In the genomic region with DNA sequence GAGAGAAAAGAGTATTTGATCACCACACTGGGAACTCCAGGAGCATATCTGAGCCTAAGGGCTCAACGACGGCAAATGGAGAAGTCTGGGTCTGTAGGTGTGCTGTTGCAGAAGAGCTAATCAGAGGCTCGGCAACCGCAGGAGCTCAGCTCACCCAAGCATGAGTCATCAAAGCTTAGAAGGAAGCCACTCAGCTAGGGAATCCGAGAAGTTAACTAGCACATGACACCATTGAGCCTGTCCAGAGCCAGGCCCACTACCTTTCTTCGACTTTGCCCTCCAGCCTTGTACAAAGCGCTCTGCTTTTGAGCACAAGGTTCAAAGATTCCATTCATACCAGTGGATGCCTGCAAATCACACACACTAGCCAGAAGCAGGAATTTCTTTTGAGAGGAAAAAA, we compare ENCODE assay signal across 8 mouse cellular contexts. TPM values are rescaled to one million over a fixed set of nuclear protein-coding genes. Genes with fewer than 3 reads are reported as not detected.
DNase-seq lines count a peak whose midpoint lies in the region; ATAC-seq and TF ChIP-seq lines count a peak whose summit lies in the region.

No protein-coding gene starts in this region.

- H3K4me1 ChIP-seq in lung, embryonic 15.5 days, result 0 out of 2 replicates have a peak, but pooled peaks cover 7% of the 10 kb centered on the region
- peaks cover 0 to 24% of the 10 kb centered on the region in 2 experiments; a peak in 2 of 4 replicates for H3K4me1 ChIP-seq in liver, embryonic 14.5 days (replicated peaks; ENCODE audit: control insufficient read depth in 2 of 2, insufficient read depth in 2 of 2, low read length in 1 of 2)
- peaks cover 3% of the 10 kb centered on the region; the same call in 1 of the 2 replicates for H3K4me1 ChIP-seq in stomach, embryonic 15.5 days

- no peak for TF ChIP-seq CTCF in brain, embryonic 14.5 days (IDR thresholded peaks at IDR 0.05; ENCODE audit: borderline replicate concordance, extremely low read depth, insufficient read depth, insufficient read length)
- TF ChIP-seq CTCF in liver, embryonic 14.5 days (IDR thresholded peaks at IDR 0.05; ENCODE audit: low read depth), result no peak

- H3K9me3 ChIP-seq in lung, embryonic 15.5 days, result no peaks in the 10 kb centered on the region
- no peaks in the 10 kb centered on the region for H3K9me3 ChIP-seq in liver, embryonic 14.5 days (ENCODE audit: control insufficient read depth, low read length)
- no peaks in the 10 kb centered on the region for H3K9me3 ChIP-seq in stomach, embryonic 15.5 days

- ATAC-seq in lung, embryonic 15.5 days (ENCODE audit: borderline replicate concordance, extremely low read depth, low FRiP score, low TSS enrichment), result peak; percentile 75
- peak; percentile 96 for ATAC-seq in inflammation-experienced regulatory T-cells, adult 6 months
- peak; percentile 74 for ATAC-seq in liver, embryonic 14.5 days (ENCODE audit: insufficient read depth)
- ATAC-seq in stomach, embryonic 15.5 days (ENCODE audit: insufficient read depth, low FRiP score, low read depth), result peak; percentile 91

- intact Hi-C loops in gastrocnemius, postnatal 36 days (cut with DNase I), result no loop called here

- DNase-seq in lung, postnatal 14 days, result no peak
- DNase-seq in brain, embryonic 14.5 days (ENCODE audit: low read depth), result peak; percentile 63
- DNase-seq in liver, embryonic 14.5 days (ENCODE audit: low read depth in 3 of 3, low spot score in 3 of 3), result peak; percentile 7 to 37 (median 18)
- no peak for DNase-seq in gastrocnemius, postnatal 36 days
- DNase-seq in layer of hippocampus, adult 18-20 months (ENCODE audit: low spot score in 2 of 2), result no peak

- no peak overlapping the region for H3K4me3 ChIP-seq in lung, embryonic 15.5 days
- no peak overlapping the region for H3K4me3 ChIP-seq in liver, embryonic 14.5 days (ENCODE audit: insufficient read depth in 1 of 2, low read depth in 2 of 2, low read length in 2 of 2)
- H3K4me3 ChIP-seq in stomach, embryonic 15.5 days (replicated peaks), result no peak overlapping the region

- no peak for TF ChIP-seq EP300 in liver, embryonic 14.5 days (IDR thresholded peaks at IDR 0.05; ENCODE audit: low read depth)

- no peaks in the 10 kb centered on the region for H3K36me3 ChIP-seq in lung, embryonic 15.5 days
- no peaks in the 10 kb centered on the region for H3K36me3 ChIP-seq in liver, embryonic 14.5 days (replicated peaks; ENCODE audit: control insufficient read depth, insufficient read depth, low read depth)
- no peaks in the 10 kb centered on the region for H3K36me3 ChIP-seq in stomach, embryonic 15.5 days

- H3K9ac ChIP-seq in lung, embryonic 15.5 days, result no peak overlapping the region
- H3K9ac ChIP-seq in liver, embryonic 14.5 days (replicated peaks), result no peak overlapping the region
- H3K9ac ChIP-seq in stomach, embryonic 15.5 days, result no peak overlapping the region

- no peak for TF ChIP-seq POLR2A in brain, embryonic 14.5 days (IDR thresholded peaks at IDR 0.05; ENCODE audit: borderline replicate concordance, extremely low read depth, insufficient read depth, insufficient read length, poor library complexity, severe bottlenecking)

- no peaks in the 10 kb centered on the region for H3K27me3 ChIP-seq in lung, embryonic 15.5 days
- no peaks in the 10 kb centered on the region for H3K27me3 ChIP-seq in liver, embryonic 14.5 days (ENCODE audit: control insufficient read depth, insufficient read depth, low read length)
- no peaks in the 10 kb centered on the region for H3K27me3 ChIP-seq in stomach, embryonic 15.5 days (replicated peaks)

- 23% methylated on average over 7 of the region's 7 CpGs for WGBS in lung, embryonic 15.5 days
- 8% methylated on average over 7 of the region's 7 CpGs for WGBS in liver, embryonic 14.5 days (ENCODE audit: insufficient replicate concordance)
- WGBS in stomach, embryonic 15.5 days, result 12% methylated on average over 7 of the region's 7 CpGs

- no peak overlapping the region for H3K4me2 ChIP-seq in lung, embryonic 15.5 days
- no peak overlapping the region for H3K4me2 ChIP-seq in liver, embryonic 14.5 days (ENCODE audit: low read depth)
- no peak overlapping the region for H3K4me2 ChIP-seq in stomach, embryonic 15.5 days

- H3K27ac ChIP-seq in lung, embryonic 15.5 days, result peak overlapping the region; percentile 60
- no peak overlapping the region for H3K27ac ChIP-seq in liver, embryonic 14.5 days
- H3K27ac ChIP-seq in stomach, embryonic 15.5 days, result peak overlapping the region; percentile 69

RNA-seq across cellular contexts. Expression of gene Nabp1, which starts 30.9 kb away (rescaled TPM):
- polyA plus RNA-seq in lung, embryonic 15.5 days (2015; fragmentation: Nextera tagmentation; extraction: Ambion mirVana), result 7.6 and 10.3 TPM in 2 replicates
- polyA plus RNA-seq in brain, embryonic 14.5 days (2012; rRNA removed), result 6.8 and 7.1 TPM in 2 replicates
- 10 to 100 TPM; 32.7 to 58.5 (median 36.0) TPM for polyA plus RNA-seq in inflammation-experienced regulatory T-cells, adult 6 months (2017; shearing (Covaris generic))
- 2.7 and 4.4 TPM in 2 replicates for polyA plus RNA-seq in liver, embryonic 14.5 days (2012; rRNA removed)
- 4.1 and 4.8 TPM in 2 replicates for polyA plus RNA-seq in liver, embryonic 14.5 days (2014; fragmentation: Nextera tagmentation; extraction: Ambion mirVana)
- polyA plus RNA-seq in stomach, embryonic 15.5 days (2015; fragmentation: Nextera tagmentation; extraction: Ambion mirVana), result 17.2 and 17.5 TPM in 2 replicates
- 10 to 100 TPM; 14.6 to 19.4 TPM for total RNA-seq in gastrocnemius, postnatal 36 days (2021)
- 10 to 100 TPM; 17.6 to 20.0 TPM for total RNA-seq in layer of hippocampus, adult 18-20 months (2021)

Comparison
In these comparisons a context has a peak if more than half of its experiments do, and no peak if none do; other contexts are left out.
1. DNase-seq: peak in brain, embryonic 14.5 days (single experiment) and liver, embryonic 14.5 days (3 of 3); none in lung, postnatal 14 days (single experiment), gastrocnemius, postnatal 36 days (0 of 2) and layer of hippocampus, adult 18-20 months (0 of 2).
2. Peak in every context shown above with its lines, with median percentiles within 50 percentile points of each other: ATAC-seq.